Mouse (Mus musculus) ES-E14 (cell line): ENCODE data around the gene Serpinb1a. TPM values are rescaled to one million over a fixed set of nuclear protein-coding genes. Genes with fewer than 3 reads are reported as not detected.

Source experiments
- DNase-seq: peaks from one replicate; pipeline ENCODE4 v3.0.0-alpha.2; 2013; ENCODE audit warnings: low read depth, low spot score
- H3K27ac ChIP-seq: 2 replicates; pipeline ENCODE4 v1.5.1; 2012; ENCODE audit warnings: low read depth, mild to moderate bottlenecking, low read length, moderate library complexity, mixed read lengths; ENCODE audit not compliant: poor library complexity, insufficient read depth, severe bottlenecking
- H3K36me3 ChIP-seq: 2 replicates; pipeline ENCODE4 v1.6.1; 2012; ENCODE audit warnings: mild to moderate bottlenecking, low read length, moderate library complexity, mixed read lengths; ENCODE audit not compliant: control insufficient read depth, poor library complexity, insufficient read depth, severe bottlenecking
- H3K4me1 ChIP-seq, 2 experiments: fragments of 150-350 bp in 1 of 2; sonication (generic) in 1 of 2; 2 replicates each; pipeline ENCODE4 v1.6.1; 2012; ENCODE audit warnings: low read length in 2 of 2, mild to moderate bottlenecking in 1 of 2, mixed read lengths in 1 of 2; ENCODE audit not compliant: control insufficient read depth in 2 of 2, insufficient read depth in 2 of 2, poor library complexity in 1 of 2
- H3K4me3 ChIP-seq, 2 experiments: fragments of 150-350 bp in 1 of 2; sonication (generic) in 1 of 2; 2 replicates each; pipeline ENCODE4 v1.5.1; 2012; ENCODE audit warnings: low read length in 2 of 2, low read depth in 1 of 2, mild to moderate bottlenecking in 1 of 2, mixed read lengths in 1 of 2; ENCODE audit not compliant: insufficient read depth in 1 of 2, poor library complexity in 1 of 2, severe bottlenecking in 1 of 2
- H3K9ac ChIP-seq: 2 replicates; pipeline ENCODE4 v1.6.1; 2012; ENCODE audit warnings: low read depth, mild to moderate bottlenecking, low read length, mixed read lengths; ENCODE audit not compliant: poor library complexity, insufficient read depth, severe bottlenecking
- H3K9me3 ChIP-seq: fragments of 150-350 bp; sonication (generic); 2 replicates; pipeline ENCODE4 v1.6.1; 2012; ENCODE audit warnings: low read depth, mild to moderate bottlenecking, low read length; ENCODE audit not compliant: control insufficient read depth, insufficient read depth
- CHD2 ChIP-seq: IDR thresholded peaks from 2 replicates; pipeline ENCODE4 v1.6.1; 2014; ENCODE audit warnings: mild to moderate bottlenecking, low read depth, low read length, inconsistent platforms
- HCFC1 ChIP-seq: IDR thresholded peaks from 2 replicates; pipeline ENCODE4 v1.6.1; 2012; ENCODE audit warnings: low read length, inconsistent platforms, borderline replicate concordance; ENCODE audit not compliant: insufficient read depth
- MAFK ChIP-seq: IDR thresholded peaks from 2 replicates; pipeline ENCODE4 v1.6.1; 2014; ENCODE audit warnings: mild to moderate bottlenecking, low read depth, low read length, inconsistent platforms; ENCODE audit not compliant: insufficient read depth
- ZC3H11A ChIP-seq: IDR thresholded peaks from 2 replicates; pipeline ENCODE4 v1.6.1; 2012; ENCODE audit warnings: low read depth, mild to moderate bottlenecking, inconsistent platforms, low read length, borderline replicate concordance
- ZNF384 ChIP-seq: IDR thresholded peaks from 2 replicates; pipeline ENCODE4 v1.6.1; 2012; ENCODE audit warnings: low read depth, low read length, inconsistent platforms
- in situ Hi-C, 2 experiments: fragments of 600-800 bp; cut with MboI; formaldehyde crosslinking; loops; one replicate each; pipeline ENCODE4 v1.15.1; 2025; ENCODE audit warnings: low sequenced_read_pairs in 2 of 2, inconsistent platforms in 1 of 2; ENCODE audit not compliant: unreplicated experiment in 2 of 2
- total RNA-seq: library from RNA; depleted of rRNA; stranded (reverse); fragments of 300-350 nt; gene quantifications from 2 replicates; pipeline ENCODE4 v1.2.3, GENCODE M21; 2012

Serpinb1a gene
- total RNA-seq, 1 experiment = 2.2 TPM

DNA sequence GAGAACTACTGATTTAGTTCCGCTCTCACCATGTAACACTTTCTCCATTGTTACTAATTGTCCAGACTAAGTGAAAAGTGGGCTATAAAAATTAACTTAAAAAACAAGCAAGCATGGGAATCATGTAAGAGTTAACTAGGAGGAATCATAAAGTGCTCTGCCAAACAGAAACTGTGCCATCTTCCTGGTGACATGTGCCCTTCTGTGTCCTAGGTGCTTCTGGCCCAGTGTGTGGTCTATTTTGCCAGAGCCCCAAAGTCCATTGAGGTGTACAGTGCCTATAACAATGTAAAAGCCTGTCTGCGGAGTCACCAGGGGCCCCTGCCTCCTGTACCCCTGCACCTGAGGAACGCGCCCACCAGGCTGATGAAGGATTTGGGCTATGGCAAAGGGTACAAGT lies 29.3 kb downstream of the Serpinb1a start:
- H3K4me1 ChIP-seq = peaks cover 0 to 2% of the 10 kb centered on the region in 2 experiments; a peak in 1 of 4 replicates
- H3K27ac ChIP-seq = no peak overlapping the region
- no peak overlapping the region for H3K4me3 ChIP-seq

DNA sequence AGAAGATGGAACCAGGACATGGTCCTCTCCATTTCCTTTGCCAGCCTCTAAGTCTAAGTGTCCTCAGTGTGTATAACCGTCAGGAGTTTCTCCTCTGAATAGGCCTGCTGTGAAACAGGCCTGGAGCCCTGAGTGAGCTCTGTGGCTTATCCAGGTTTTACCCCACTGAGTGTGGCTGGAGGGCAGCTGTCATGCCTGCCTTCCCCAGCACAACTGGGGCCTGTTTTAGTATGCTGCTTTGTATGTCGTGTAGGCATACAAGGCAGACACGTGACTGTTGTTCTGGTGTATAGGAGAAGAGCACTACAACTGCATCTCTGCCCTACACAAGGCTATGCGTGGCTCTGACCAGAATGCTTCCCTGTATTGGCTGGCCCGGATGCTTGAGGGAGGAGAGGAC lies 31.1 kb downstream of the Serpinb1a start:
- no peak overlapping the region for H3K4me3 ChIP-seq
- peaks cover 0 to 2% of the 10 kb centered on the region in 2 experiments; a peak in 1 of 4 replicates for H3K4me1 ChIP-seq
- no peaks in the 10 kb centered on the region for H3K9me3 ChIP-seq
- H3K27ac ChIP-seq = no peak overlapping the region
- TF ChIP-seq ZC3H11A = no peak
- no peak for TF ChIP-seq HCFC1
- no peak for TF ChIP-seq CHD2
- TF ChIP-seq MAFK = no peak
- TF ChIP-seq ZNF384 = no peak
- no peak for DNase-seq
- in situ Hi-C loops = no loop called here
- no peak overlapping the region for H3K9ac ChIP-seq
- peaks cover 15% of the 10 kb centered on the region for H3K36me3 ChIP-seq

More for the DNA sequence above, 29.3 kb downstream of the Serpinb1a start:
- in situ Hi-C loops = no loop called here
- H3K9ac ChIP-seq = no peak overlapping the region
- no peaks in the 10 kb centered on the region for H3K9me3 ChIP-seq
- TF ChIP-seq ZNF384 = no peak
- TF ChIP-seq HCFC1 = no peak
- TF ChIP-seq ZC3H11A = no peak
- no peak for TF ChIP-seq MAFK
- no peak for TF ChIP-seq CHD2
- no peak for DNase-seq
- H3K36me3 ChIP-seq = peaks cover 13% of the 10 kb centered on the region

DNA sequence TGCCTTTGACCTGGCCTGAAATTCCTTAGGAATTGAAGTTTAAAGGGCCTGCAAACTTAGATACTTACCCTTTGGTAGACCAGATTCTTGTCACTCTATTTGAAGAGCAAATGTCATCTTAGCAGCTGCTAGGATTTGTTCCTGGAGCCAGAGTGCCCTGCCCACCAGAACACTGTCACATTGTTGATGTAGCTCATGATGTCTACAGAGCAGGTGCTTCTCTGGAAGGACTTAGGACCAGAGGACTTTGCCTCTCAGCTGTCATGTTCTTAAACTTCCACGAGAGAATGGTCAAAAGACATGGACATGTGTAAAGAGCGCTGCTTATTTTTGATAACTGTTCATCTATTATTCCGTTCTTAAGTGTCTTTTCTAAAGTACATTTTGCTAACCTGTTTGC lies 31.7 kb downstream of the Serpinb1a start:
- in situ Hi-C loops = no loop called here
- peaks cover 15% of the 10 kb centered on the region for H3K36me3 ChIP-seq

DNA sequence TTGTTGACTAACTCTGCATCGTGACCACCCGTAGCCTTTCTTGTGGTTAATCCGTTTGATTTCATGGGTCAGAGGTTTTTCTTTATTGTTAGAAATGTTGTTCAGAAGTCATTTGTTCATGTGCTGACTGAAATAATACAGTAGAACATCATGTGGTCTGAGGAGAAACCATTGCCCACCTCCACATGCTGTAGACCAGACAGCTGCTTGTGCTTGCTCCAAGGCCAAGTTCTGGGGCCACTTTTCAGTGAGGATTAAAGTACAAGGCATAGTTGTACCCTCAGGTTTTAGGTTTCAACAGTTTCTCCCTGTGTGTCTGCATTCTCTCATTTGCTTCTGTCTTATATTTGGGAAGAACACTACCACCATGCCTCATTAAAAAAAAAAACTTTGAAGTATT lies 43.4 kb downstream of the Serpinb1a start:
- H3K27ac ChIP-seq = no peak overlapping the region
- peaks cover 2 to 5% of the 10 kb centered on the region in 2 experiments; a peak in 2 of 4 replicates for H3K4me1 ChIP-seq
- TF ChIP-seq CHD2 (no peak), ZNF384 (no peak), MAFK (no peak), ZC3H11A (no peak), HCFC1 (no peak)
- DNase-seq = no peak
- no peaks in the 10 kb centered on the region for H3K9me3 ChIP-seq
- no peak overlapping the region for H3K4me3 ChIP-seq
- H3K9ac ChIP-seq = no peak overlapping the region
- peaks cover 4% of the 10 kb centered on the region; the same call in 1 of the 2 replicates for H3K36me3 ChIP-seq
- in situ Hi-C loops = no loop called here

More for the DNA sequence above, 31.7 kb downstream of the Serpinb1a start:
- Histone ChIP-seq H3K4me3 (no peak overlapping the region), H3K27ac (no peak overlapping the region), H3K9ac (no peak overlapping the region), H3K9me3 (no peaks in the 10 kb centered on the region), H3K4me1 (peaks cover 0 to 2% of the 10 kb centered on the region in 2 experiments; a peak in 1 of 4 replicates)
- no peak for TF ChIP-seq HCFC1
- TF ChIP-seq ZC3H11A = no peak
- DNase-seq = no peak

DNA sequence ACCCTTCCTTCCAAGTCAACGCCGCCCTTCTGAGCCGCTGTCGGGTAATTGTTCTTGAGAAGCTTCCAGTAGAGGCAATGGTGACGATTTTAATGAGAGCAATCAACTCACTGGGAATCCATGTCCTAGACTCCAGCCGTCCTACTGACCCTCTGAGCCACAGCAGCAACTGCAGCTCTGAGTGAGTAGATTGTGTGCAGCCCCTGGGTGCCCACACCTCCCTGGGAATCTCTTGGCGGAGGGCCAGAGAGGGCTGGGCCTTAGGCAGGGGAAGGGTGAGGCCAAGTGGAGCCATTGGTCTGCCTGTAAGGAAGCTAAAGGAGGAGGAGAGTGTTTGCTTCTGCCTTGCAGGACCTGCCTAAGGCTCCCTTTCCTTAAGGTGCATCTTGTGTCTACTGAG lies 44.2 kb downstream of the Serpinb1a start:
- Histone ChIP-seq H3K36me3 (peaks cover 4% of the 10 kb centered on the region; the same call in 1 of the 2 replicates), H3K9me3 (no peaks in the 10 kb centered on the region), H3K27ac (no peak overlapping the region), H3K4me1 (peaks cover 2 to 5% of the 10 kb centered on the region in 2 experiments; a peak in 2 of 4 replicates), H3K4me3 (peak overlapping the region in 1 of 2 experiments; percentile 15; a peak in 1 of 4 replicates), H3K9ac (no peak overlapping the region)
- in situ Hi-C loops = no loop called here
- TF ChIP-seq ZC3H11A = no peak
- no peak for TF ChIP-seq HCFC1
- TF ChIP-seq MAFK = no peak
- DNase-seq = no peak
